Mouse (Mus musculus): ENCODE measurements around the gene Cdip1. TPM values are rescaled to one million over a fixed set of nuclear protein-coding genes. Genes with fewer than 3 reads are reported as not detected.
A peak's percentile ranks its signal among the peaks of the same experiment; 100 is the strongest.

The Cdip1 gene
- total RNA-seq, 2 experiments from 2014 or later: 121 to 147 TPM

DNA sequence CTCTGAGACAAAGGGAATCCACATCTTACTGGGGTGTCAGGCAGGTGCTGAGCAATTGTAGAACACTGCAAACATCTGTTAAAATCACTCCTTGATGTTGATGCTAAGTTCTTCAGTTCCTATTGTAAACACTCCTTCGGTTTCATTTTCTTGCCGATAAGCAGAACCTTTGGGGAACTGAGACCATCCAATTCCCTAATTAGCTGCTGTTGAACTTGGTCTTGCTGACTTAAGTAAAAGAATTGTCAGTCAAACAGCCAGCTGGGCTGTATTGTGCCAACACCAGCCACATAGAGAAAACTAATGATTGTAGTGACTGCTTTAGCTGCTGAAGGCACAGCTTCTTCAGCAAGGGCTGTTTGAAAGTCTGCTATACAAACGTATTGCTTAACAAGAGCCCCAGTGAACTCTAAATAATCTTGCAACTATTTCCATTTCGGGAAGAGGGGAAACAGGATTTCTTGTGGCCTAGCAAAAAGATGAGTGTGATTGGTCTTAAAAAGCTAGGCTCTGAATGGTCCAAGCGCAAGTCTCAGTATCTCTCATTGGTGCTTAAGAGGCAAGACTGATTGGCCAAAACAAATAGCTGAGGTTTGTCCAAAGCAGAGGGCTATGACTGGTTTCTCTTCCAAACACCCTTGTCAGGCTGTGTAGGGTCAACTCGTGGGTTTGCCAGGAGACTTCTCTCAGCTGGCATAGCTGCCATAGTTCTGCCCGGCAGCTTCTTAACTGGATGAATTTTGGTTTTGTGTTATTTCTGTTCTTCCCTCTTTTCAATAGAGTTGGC lies 67.8 kb downstream of the Cdip1 start:
- DNase-seq (ENCODE audit: low spot score in 2 of 2): no peak

DNA sequence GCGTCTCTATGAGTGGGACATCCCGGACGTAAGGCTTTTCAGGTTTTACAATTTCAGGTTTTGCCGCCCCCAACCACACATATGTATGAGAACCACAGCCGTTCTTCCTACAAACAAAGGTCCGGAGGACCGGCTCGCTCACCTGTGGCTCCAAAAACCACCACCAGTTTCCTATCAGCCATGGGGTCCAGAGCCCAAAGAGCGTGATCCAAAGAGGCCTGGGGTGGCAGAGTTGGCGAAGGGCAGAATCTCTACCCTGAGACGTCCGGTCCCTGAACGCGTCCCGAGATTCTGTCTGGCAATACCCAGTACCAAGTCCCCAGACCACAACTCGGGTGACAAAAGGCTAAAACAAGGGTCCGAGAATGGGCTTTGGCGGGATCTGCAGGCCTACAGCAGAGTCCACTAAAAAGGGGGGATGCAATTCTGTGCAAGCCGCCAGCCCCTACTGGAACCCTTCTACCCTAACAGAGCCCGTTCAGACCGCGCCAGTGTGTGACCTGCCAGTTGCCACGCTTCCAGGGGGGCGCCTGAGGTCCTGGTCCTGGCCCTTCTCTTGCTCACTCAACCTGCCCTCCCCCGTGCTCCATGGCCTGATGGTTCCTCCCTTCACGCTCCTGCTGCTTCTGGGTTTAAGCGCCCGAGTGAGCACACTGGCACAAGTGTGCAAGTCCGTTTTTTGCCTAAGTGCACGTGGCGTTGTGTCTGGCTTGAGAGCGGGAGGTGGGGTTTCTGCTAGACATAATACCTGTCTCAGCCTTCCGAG lies 71.2 kb downstream of the Cdip1 start, which contains the start of gene Nmral1:
TSS of gene Nmral1 (minus strand) at position 604 of the 766 bp plus-strand sequence.
- peak; percentile 44 to 48 for DNase-seq (ENCODE audit: low spot score in 2 of 2)

DNA sequence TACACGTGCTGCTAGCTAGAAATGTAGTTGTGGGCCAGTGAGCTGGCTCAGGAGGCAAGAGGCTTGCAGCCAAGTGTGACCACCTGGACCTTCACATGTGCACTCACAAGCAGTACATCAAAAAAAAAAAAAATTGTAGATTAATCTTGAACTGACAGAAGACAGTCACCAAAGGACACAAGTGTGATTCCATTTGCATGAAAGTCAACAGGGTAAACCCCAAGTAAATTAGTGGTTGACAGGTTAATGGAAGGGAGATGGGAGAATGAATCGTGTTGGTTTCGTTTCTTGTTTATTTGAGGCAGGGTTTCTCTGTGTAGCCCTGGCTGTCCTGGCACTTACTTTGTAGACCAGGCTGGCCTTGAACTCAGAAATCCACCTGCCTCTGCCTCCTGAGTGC lies 72.2 kb downstream of the Cdip1 start:
- no peak for DNase-seq (ENCODE audit: low spot score in 2 of 2)

DNA sequence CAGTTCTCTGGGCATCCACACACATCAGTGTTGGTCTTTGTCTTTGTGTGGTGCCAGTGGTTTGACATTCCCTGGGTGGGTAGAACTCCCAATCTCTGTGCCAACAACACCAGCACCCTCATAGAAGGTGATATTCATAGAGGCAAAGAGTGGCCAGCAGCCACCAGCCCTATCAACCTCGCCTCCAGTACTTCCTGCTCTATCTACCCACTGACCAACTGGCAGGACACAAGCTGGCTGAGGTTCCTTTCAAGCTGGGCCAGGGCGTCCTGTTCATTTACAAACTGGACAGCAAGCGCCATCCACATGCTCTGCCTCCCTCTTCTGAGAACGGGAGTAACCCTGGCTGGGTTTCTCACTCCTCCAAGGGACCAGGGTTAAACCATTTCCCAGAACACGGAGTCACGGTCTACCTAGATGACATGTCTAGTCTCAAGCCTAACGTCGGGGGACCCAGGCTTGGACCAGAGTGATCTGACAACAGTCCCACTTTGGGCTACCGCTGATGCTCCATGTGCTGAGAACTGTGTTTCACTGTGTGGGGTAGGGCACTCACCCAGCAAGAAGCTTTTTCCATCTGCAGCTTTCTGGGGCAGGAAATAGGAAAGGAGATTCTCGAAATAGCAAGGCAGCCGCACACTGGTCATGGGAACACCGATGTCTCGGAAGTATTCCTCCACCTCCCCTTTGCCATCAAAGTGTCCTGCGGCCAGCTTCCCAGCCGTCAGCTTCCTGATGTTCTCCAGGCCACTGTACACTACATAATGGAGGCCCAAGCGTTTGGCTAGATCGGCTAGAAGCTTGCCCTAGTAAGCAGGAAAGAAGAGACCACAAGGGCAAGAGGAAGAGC lies 76.0 kb downstream of the Cdip1 start:
- DNase-seq (ENCODE audit: low spot score in 2 of 2): no peak

DNA sequence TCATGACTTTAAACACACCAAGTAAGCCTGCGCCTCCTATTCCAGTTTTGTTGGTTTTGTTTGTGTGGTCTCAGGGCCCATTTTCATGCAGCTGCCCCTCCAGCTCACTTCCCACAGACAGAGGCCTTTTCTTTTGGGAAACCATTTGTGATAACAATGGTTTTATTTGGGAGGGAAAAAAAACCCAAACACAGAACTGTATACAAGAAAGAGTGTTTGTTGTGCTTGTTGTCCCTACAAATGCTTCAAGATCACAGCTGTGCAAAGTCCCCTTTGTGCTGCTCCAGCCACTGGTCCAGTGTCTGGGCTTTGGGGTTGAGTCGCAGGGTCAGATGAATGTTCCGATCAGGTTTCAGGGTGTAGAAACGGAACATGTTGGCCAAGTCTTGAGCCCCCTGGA lies 78.9 kb downstream of the Cdip1 start:
- no peak for DNase-seq (ENCODE audit: low spot score in 2 of 2)

DNA sequence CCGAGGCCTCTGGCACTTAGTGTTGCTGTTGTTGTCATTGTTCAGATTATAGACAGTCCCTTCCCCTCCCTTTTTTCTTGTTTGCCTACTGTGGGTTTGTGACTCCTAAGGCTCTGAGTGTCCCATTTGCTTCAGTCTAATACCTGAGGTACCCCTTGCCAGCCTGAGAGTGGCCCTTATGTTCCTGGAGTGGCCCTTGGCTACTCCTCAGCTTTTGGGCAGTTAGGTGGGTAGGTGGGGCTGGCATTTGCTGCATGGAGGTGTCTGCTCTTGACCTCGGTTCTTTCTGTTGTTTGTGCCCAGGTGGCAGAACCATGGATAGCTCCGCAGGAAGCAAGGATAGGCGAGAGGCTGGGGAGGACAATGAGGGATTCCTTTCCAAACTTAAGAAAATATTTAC lies 84.6 kb downstream of the Cdip1 start:
- no peak for DNase-seq (ENCODE audit: low spot score in 2 of 2)

DNA sequence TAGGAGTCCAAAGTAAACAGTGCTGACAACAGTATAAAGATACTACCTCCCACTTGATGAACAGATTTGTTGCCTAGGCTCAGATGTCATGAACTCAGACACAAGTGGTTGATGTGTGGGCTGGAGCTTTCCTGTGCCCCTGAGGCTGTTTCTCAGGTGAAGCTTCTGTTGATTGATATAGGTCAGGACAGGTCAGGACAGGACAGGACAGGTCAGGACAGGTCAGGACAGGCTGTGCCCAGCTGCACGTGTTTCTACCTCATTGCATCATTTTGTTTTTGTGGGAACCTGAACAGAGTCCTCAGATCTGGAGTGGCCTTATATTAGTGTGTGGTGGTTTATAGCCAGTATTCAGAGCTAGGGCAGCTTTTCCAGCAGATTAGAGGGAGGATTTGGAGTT lies 87.4 kb downstream of the Cdip1 start:
- no peak for DNase-seq (ENCODE audit: low spot score in 2 of 2)

DNA sequence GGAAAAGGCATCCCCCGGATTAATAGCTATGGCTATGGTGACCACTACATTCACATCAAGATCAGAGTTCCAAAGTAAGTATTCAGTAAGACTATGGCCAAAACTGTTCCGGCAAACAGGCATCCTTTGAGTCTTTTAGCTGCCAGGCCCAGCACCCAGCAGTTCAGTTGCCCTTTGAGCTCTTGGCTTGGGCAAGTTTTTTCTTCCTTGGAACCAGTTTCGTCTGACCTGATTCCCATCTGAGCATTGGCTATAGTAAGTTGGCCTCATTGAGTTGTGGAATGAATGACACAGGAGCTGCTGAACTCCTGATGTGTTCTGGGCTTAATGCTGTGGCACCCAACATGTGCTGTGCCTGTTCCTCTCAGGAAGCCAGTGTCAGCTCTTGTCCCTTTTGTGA lies 88.9 kb downstream of the Cdip1 start:
- no peak for DNase-seq (ENCODE audit: low spot score in 2 of 2)

Other genes starting within 250 kb of the Cdip1 start
- 1 to 10 TPM; 7.3 to 8.3 TPM for gene Srl, start 248.5 kb downstream of the Cdip1 start, total RNA-seq (2021)
- gene Tfap4, start 230.4 kb downstream of the Cdip1 start, total RNA-seq (2021): 1 to 10 TPM; 5.1 to 5.7 TPM
- 10 to 100 TPM; 11.3 to 11.5 TPM for gene Glis2, start 195.6 kb downstream of the Cdip1 start, total RNA-seq (2021)
- gene Pam16, start 165.3 kb downstream of the Cdip1 start, total RNA-seq (2021): 100 to 1,000 TPM; 117 to 118 TPM
- 10 to 100 TPM; 10.0 to 15.3 TPM for gene Vasn, start 150.4 kb downstream of the Cdip1 start, total RNA-seq (2021)
- gene Dnaja3, start 150.3 kb downstream of the Cdip1 start, total RNA-seq (2021): 100 to 1,000 TPM; 132 to 145 TPM
- gene Coro7, start 110.5 kb downstream of the Cdip1 start, total RNA-seq (2021): 10 to 100 TPM; 21.0 to 25.7 TPM
- 1 to 10 TPM; 3.1 to 4.7 TPM for gene Nmral1, start 70.9 kb downstream of the Cdip1 start, total RNA-seq (2021)
- 10 to 100 TPM; 73.5 to 83.8 TPM for gene Hmox2, start 63.9 kb downstream of the Cdip1 start, total RNA-seq (2021)
- gene 4930562C15Rik, start 45.1 kb upstream of the Cdip1 start, total RNA-seq (2021): not detected
- gene Ubald1, start 90.0 kb upstream of the Cdip1 start, total RNA-seq (2021): 10 to 100 TPM; 33.3 to 39.0 TPM
- gene Mgrn1, start 96.0 kb upstream of the Cdip1 start, total RNA-seq (2021): 10 to 100 TPM; 83.7 to 86.4 TPM
- 10 to 100 TPM; 46.1 to 62.3 TPM for gene Nudt16l1, start 148.5 kb upstream of the Cdip1 start, total RNA-seq (2021)
- gene Anks3, start 173.9 kb upstream of the Cdip1 start, total RNA-seq (2021): 10 to 100 TPM; 39.3 to 49.8 TPM
- gene Sept12, start 207.6 kb upstream of the Cdip1 start, total RNA-seq (2021): not detected
- not detected for gene Smim22, start 217.0 kb upstream of the Cdip1 start, total RNA-seq (2021)
- 10 to 100 TPM; 20.7 to 28.3 TPM for gene Rogdi, start 223.3 kb upstream of the Cdip1 start, total RNA-seq (2021)